Mouse (Mus musculus): ENCODE data around the gene Cenps. TPM values are rescaled to one million over a fixed set of nuclear protein-coding genes. Genes with fewer than 3 reads are reported as not detected.

Gene Cenps
- polyA plus RNA-seq, 1 experiment from 2014 or later, result 44.7 TPM

GRCm38 (mm10) chr4:149091364-149091763 is 46.1 kb downstream of the Cenps start:
- Histone ChIP-seq H3K27me3 (ENCODE audit: control insufficient read depth, insufficient read depth, low read length) (no peaks in the 10 kb centered on the region), H3K27ac (ENCODE audit: low read depth, low read length) (no peak overlapping the region), H3K4me1 (replicated peaks; ENCODE audit: control insufficient read depth, insufficient read depth, low read length) (no peaks in the 10 kb centered on the region), H3K9me3 (ENCODE audit: control insufficient read depth, low read length) (no peaks in the 10 kb centered on the region), H3K4me3 (ENCODE audit: low read depth, low read length) (no peak overlapping the region), H3K9ac (ENCODE audit: low read depth, low read length) (no peak overlapping the region), H3K4me2 (replicated peaks; ENCODE audit: low read depth, low read length) (no peak overlapping the region), H3K36me3 (ENCODE audit: control insufficient read depth, insufficient read depth, low read length) (no peaks in the 10 kb centered on the region)
- no peak for DNase-seq (ENCODE audit: low spot score)
- WGBS, result 92% methylated on average over 8 of the region's 8 CpGs
- ATAC-seq (ENCODE audit: low FRiP score), result no peak

DNA sequence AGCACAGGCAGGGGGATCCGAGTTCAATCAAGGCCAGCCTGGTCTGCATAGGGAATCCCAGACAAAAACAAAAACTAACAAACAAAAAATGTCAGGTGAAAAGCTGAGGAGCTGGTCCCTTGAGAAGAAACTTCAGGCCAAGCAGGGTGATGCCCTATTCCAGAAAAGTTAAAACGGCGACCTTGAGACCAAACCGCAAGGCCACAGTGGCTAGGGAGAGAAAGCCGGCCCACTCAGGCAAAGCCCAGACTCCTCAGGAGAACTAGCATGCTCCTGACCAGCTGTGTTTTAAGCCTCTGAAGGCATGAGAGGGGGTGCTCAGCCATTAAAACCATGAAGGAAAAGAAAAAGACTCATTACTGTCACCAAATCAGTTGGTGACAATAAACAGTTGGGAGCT is 52.0 kb downstream of the Cenps start:
- DNase-seq (ENCODE audit: low spot score), result no peak
- WGBS, result 79% methylated on average over 5 of the region's 5 CpGs
- no peak for ATAC-seq (ENCODE audit: low FRiP score)
- Histone ChIP-seq H3K36me3 (ENCODE audit: control insufficient read depth, insufficient read depth, low read length) (no peaks in the 10 kb centered on the region), H3K27ac (ENCODE audit: low read depth, low read length) (no peak overlapping the region), H3K4me2 (replicated peaks; ENCODE audit: low read depth, low read length) (no peak overlapping the region), H3K27me3 (ENCODE audit: control insufficient read depth, insufficient read depth, low read length) (no peaks in the 10 kb centered on the region), H3K9ac (ENCODE audit: low read depth, low read length) (no peak overlapping the region), H3K4me1 (replicated peaks; ENCODE audit: control insufficient read depth, insufficient read depth, low read length) (no peaks in the 10 kb centered on the region), H3K9me3 (ENCODE audit: control insufficient read depth, low read length) (no peaks in the 10 kb centered on the region), H3K4me3 (ENCODE audit: low read depth, low read length) (no peak overlapping the region)

- H3K9me3 ChIP-seq (ENCODE audit: control insufficient read depth, low read length), result no peaks in the 10 kb centered on the region
- no peak for ATAC-seq (ENCODE audit: low FRiP score)
- WGBS, result 84% methylated on average over 17 of the region's 17 CpGs
- H3K27me3 ChIP-seq (ENCODE audit: control insufficient read depth, insufficient read depth, low read length), result no peaks in the 10 kb centered on the region
- DNase-seq (ENCODE audit: low spot score), result no peak
- H3K4me2 ChIP-seq (replicated peaks; ENCODE audit: low read depth, low read length), result no peak overlapping the region
- no peaks in the 10 kb centered on the region for H3K36me3 ChIP-seq (ENCODE audit: control insufficient read depth, insufficient read depth, low read length)
- H3K27ac ChIP-seq (ENCODE audit: low read depth, low read length), result no peak overlapping the region
- H3K4me3 ChIP-seq (ENCODE audit: low read depth, low read length), result no peak overlapping the region
- H3K4me1 ChIP-seq (replicated peaks; ENCODE audit: control insufficient read depth, insufficient read depth, low read length), result peaks cover under 1% of the 10 kb centered on the region; the same call in 1 of the 2 replicates
- H3K9ac ChIP-seq (ENCODE audit: low read depth, low read length), result no peak overlapping the region
These were observed 55.9 kb downstream of the Cenps start for GRCm38 (mm10) chr4:149081528-149081927.

DNA sequence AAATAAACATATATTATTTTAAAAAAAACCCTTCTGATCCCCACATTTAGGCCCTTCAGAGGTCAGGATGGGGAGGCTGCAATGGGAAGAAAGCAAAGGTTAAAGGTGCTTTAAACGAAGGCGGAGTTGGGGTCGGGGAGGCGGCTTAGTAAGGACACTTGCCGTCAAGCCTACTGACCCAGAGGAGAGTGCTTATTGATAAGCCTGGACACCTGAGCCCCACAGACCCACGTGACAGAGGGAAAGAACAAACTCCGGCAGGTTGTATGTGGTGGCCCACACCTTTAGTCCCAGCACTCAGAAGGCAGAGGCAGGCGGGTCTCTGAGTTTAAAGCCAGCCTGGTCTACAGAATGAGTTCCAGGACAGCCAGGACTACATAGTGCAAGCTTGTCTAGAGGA is 57.3 kb downstream of the Cenps start:
- H3K4me3 ChIP-seq (ENCODE audit: low read depth, low read length), result no peak overlapping the region
- H3K36me3 ChIP-seq (ENCODE audit: control insufficient read depth, insufficient read depth, low read length), result no peaks in the 10 kb centered on the region
- no peak overlapping the region for H3K9ac ChIP-seq (ENCODE audit: low read depth, low read length)
- ATAC-seq (ENCODE audit: low FRiP score) (no peak), DNase-seq (ENCODE audit: low spot score) (no peak)
- no peak overlapping the region for H3K27ac ChIP-seq (ENCODE audit: low read depth, low read length)
- H3K4me2 ChIP-seq (replicated peaks; ENCODE audit: low read depth, low read length), result no peak overlapping the region
- H3K27me3 ChIP-seq (ENCODE audit: control insufficient read depth, insufficient read depth, low read length), result no peaks in the 10 kb centered on the region
- no peaks in the 10 kb centered on the region for H3K9me3 ChIP-seq (ENCODE audit: control insufficient read depth, low read length)
- WGBS, result 89% methylated on average over 8 of the region's 8 CpGs
- H3K4me1 ChIP-seq (replicated peaks; ENCODE audit: control insufficient read depth, insufficient read depth, low read length), result peaks cover 3% of the 10 kb centered on the region; the same call in 1 of the 2 replicates

DNA sequence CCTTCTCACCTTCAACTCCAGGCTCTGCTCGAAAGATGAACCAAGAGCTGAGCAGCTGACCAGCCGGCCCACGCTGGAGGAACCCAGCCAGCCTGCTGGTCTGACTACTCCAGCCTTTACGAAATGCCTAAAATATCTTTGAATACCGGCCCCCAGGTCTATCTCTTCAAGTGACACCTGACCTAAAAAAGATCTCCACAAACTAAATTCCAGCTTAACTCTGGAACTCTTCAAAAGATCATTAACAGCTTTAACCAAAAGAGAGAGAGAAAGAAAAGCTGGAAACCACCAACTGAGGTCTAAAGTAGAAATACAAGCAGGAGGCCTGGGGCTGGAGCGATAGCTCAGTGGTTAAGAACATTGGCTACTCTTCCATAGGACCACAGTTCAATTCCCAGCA is 57.8 kb downstream of the Cenps start:
- H3K36me3 ChIP-seq (ENCODE audit: control insufficient read depth, insufficient read depth, low read length), result no peaks in the 10 kb centered on the region
- H3K27ac ChIP-seq (ENCODE audit: low read depth, low read length), result no peak overlapping the region
- no peaks in the 10 kb centered on the region for H3K9me3 ChIP-seq (ENCODE audit: control insufficient read depth, low read length)
- no peaks in the 10 kb centered on the region for H3K27me3 ChIP-seq (ENCODE audit: control insufficient read depth, insufficient read depth, low read length)
- no peak overlapping the region for H3K9ac ChIP-seq (ENCODE audit: low read depth, low read length)
- no peak overlapping the region for H3K4me3 ChIP-seq (ENCODE audit: low read depth, low read length)
- DNase-seq (ENCODE audit: low spot score), result no peak
- no peak for ATAC-seq (ENCODE audit: low FRiP score)
- H3K4me2 ChIP-seq (replicated peaks; ENCODE audit: low read depth, low read length), result no peak overlapping the region
- 80% methylated on average over 6 of the region's 6 CpGs for WGBS
- H3K4me1 ChIP-seq (replicated peaks; ENCODE audit: control insufficient read depth, insufficient read depth, low read length), result peaks cover 3% of the 10 kb centered on the region; the same call in 1 of the 2 replicates

- no peak overlapping the region for H3K9ac ChIP-seq (ENCODE audit: low read depth, low read length)
These were observed 59.2 kb downstream of the Cenps start for GRCm38 (mm10) chr4:149078261-149078660.

More at GRCm38 (mm10) chr4:149078261-149078660, 59.2 kb downstream of the Cenps start:
- Histone ChIP-seq H3K4me1 (replicated peaks; ENCODE audit: control insufficient read depth, insufficient read depth, low read length) (peaks cover 3% of the 10 kb centered on the region; the same call in 1 of the 2 replicates), H3K27me3 (ENCODE audit: control insufficient read depth, insufficient read depth, low read length) (no peaks in the 10 kb centered on the region), H3K36me3 (ENCODE audit: control insufficient read depth, insufficient read depth, low read length) (no peaks in the 10 kb centered on the region), H3K4me2 (replicated peaks; ENCODE audit: low read depth, low read length) (no peak overlapping the region), H3K4me3 (ENCODE audit: low read depth, low read length) (no peak overlapping the region), H3K9me3 (ENCODE audit: control insufficient read depth, low read length) (no peaks in the 10 kb centered on the region), H3K27ac (ENCODE audit: low read depth, low read length) (no peak overlapping the region)
- WGBS, result 61% methylated on average over 4 of the region's 4 CpGs
- DNase-seq (ENCODE audit: low spot score) (no peak), ATAC-seq (ENCODE audit: low FRiP score) (no peak)

Other genes starting within 250 kb of the Cenps start
- 29.9 and 33.5 TPM in 2 replicates for gene Pex14, start 37.8 kb downstream of the Cenps start, polyA plus RNA-seq (2014; fragmentation: Nextera tagmentation; extraction: Ambion mirVana)
- 29.0 and 30.9 TPM in 2 replicates for gene Dffa, start 33.5 kb downstream of the Cenps start, polyA plus RNA-seq (2014; fragmentation: Nextera tagmentation; extraction: Ambion mirVana)
- 0.36 and 0.54 TPM in 2 replicates for gene Cort, start 10.9 kb downstream of the Cenps start, polyA plus RNA-seq (2014; fragmentation: Nextera tagmentation; extraction: Ambion mirVana)
- 45.5 and 49.4 TPM in 2 replicates for gene Pgd, start 29.1 kb upstream of the Cenps start, polyA plus RNA-seq (2014; fragmentation: Nextera tagmentation; extraction: Ambion mirVana)
- gene Kif1b, start 170.1 kb upstream of the Cenps start, polyA plus RNA-seq (2014; fragmentation: Nextera tagmentation; extraction: Ambion mirVana), result 113 and 173 TPM in 2 replicates